Mouse (Mus musculus) activated CD4-positive, CD25-positive, alpha-beta regulatory T cell, adult 9 weeks (primary cell): ENCODE measurements around the gene Esf1. TPM values are rescaled to one million over a fixed set of nuclear protein-coding genes. Genes with fewer than 3 reads are reported as not detected.

Source experiments
- polyA plus RNA-seq: library from polyadenylated mRNA; unstranded; fragments of 100-300 nt; shearing (Covaris generic); gene quantifications from one replicate; pipeline ENCODE4 v1.2.1, GENCODE M21; 2017

Esf1 gene
- 20.2 TPM for polyA plus RNA-seq

DNA sequence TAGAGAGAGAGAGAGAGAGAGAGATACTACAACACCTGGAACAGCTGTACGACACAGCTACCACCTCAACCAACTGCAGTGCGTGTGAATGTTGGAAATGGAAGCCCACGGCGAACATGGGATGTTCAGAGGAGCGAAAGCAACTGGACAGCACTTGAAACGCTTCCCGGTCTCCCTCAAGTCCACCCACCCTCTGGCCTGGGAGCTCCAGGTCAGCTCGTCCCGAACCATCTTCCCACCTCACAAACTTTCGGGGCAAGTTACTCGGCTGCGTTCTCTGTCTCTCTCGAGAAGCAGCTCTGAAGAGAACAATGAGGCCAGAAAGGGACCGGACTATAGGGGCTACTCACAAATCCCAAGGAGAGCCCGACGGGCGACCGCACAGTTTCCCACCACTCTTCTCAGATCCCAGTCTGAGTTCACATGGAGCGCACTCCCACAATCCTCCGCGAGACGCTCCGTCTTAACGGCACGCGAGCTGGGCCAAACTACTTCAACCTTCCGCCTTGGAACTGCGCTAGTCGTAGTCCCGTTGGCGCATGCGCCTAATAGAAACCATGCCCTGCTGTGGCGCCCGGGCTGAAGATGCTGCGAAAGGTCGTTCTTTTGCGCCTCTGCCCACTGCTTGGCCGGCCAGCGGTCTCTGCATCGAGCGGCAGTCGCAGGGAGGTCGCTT lies at the start of gene Esf1, which contains the start of gene Ndufaf5:
Esf1 (minus strand) TSS at position 438 of the 676 bp plus-strand sequence.
Ndufaf5 (plus strand) TSS at position 523 of the 676 bp plus-strand sequence.

DNA sequence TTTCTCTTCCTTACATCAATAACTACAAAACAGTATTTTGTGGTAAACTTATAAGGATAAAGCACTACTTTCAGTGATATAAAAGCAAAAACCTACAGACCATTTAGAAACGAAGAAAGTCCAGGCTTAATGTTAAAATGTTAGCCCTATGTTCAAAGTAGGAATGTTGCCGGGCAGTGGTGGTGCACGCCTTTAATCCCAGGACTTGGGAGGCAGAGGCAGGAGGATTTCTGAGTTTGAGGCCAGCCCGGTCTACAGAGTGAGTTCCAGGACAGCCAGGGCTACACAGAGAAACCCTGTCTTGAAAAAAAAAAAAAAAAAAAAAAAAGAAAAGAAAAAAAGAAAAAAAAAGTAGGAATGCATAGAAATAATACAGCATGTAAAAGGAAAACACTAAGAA lies 18.6 kb downstream of the Esf1 start, which contains the start of gene Gm17374:
Gm17374 (plus strand) TSS at position 301 of the 400 bp plus-strand sequence.

Other genes with a start within 250 kb of the Esf1 start
- gene Tasp1, start 103.8 kb downstream of the Esf1 start, polyA plus RNA-seq: 116 TPM
- not detected for gene Gm17374, start 18.5 kb downstream of the Esf1 start, polyA plus RNA-seq
- gene Ndufaf5, start 85 bp upstream of the Esf1 start, polyA plus RNA-seq: 25.9 TPM
- not detected for gene Sel1l2, start 219.1 kb upstream of the Esf1 start, polyA plus RNA-seq
- gene Macrod2, start 224.7 kb upstream of the Esf1 start, polyA plus RNA-seq: 0.84 TPM